Mouse (Mus musculus): ENCODE results near the gene Cidec. TPM values are rescaled to one million over a fixed set of nuclear protein-coding genes. Genes with fewer than 3 reads are reported as not detected.

Cidec gene
- polyA plus RNA-seq, 1 experiment from 2014 or later, result 0.19 TPM

DNA sequence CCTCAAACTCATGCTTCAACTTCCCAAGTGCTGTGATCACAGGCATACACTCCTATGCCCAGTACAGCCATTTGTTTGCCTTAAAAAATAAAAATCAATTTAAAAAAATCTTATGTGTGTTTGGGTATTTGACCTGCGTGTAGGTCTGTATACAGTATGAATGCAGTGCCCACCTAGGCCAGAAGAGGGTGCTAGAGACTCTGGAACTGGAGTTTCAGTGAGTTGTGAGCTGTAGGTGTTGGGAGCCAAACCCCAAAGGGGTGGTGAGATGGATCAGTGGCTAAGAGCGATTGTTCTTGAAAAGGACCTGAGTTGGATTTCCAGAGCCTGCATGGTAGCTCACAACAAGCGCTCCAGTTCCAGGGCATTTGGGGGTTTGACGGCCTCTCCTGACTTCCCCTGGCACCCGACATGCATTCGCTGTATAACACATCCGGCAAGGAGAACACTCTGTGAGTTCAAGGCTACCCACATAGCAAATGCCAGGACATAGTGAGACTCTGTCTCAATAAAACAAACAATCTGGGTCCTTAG is 5.7 kb upstream of the Cidec start:
- no peak overlapping the region for H3K27ac ChIP-seq (ENCODE audit: low read depth, low read length)
- H3K4me1 ChIP-seq (ENCODE audit: control insufficient read depth, insufficient read depth, low read length), result peaks cover 5% of the 10 kb centered on the region; the same call in 1 of the 2 replicates
- ATAC-seq (ENCODE audit: insufficient read depth, low FRiP score, low TSS enrichment), result no peak
- no peaks in the 10 kb centered on the region for H3K36me3 ChIP-seq (ENCODE audit: control insufficient read depth, insufficient read depth, low read length)
- DNase-seq (ENCODE audit: low spot score), result peak; percentile 80
- no peak overlapping the region for H3K4me2 ChIP-seq (ENCODE audit: low read depth)
- no peak overlapping the region for H3K4me3 ChIP-seq (ENCODE audit: low read depth, low read length)
- WGBS, result 56% methylated on average over 7 of the region's 7 CpGs
- H3K9me3 ChIP-seq (ENCODE audit: control insufficient read depth, low read length), result no peaks in the 10 kb centered on the region
- no peak overlapping the region for H3K9ac ChIP-seq (ENCODE audit: low read length)
- no peaks in the 10 kb centered on the region for H3K27me3 ChIP-seq (ENCODE audit: control insufficient read depth, insufficient read depth, low read length)

- peaks cover 5% of the 10 kb centered on the region; the same call in 1 of the 2 replicates for H3K4me1 ChIP-seq (ENCODE audit: control insufficient read depth, insufficient read depth, low read length)
- WGBS, result 89% methylated on average over 3 of the region's 3 CpGs
- DNase-seq (ENCODE audit: low spot score), result no peak
- H3K9ac ChIP-seq (ENCODE audit: low read length), result no peak overlapping the region
- H3K36me3 ChIP-seq (ENCODE audit: control insufficient read depth, insufficient read depth, low read length), result no peaks in the 10 kb centered on the region
- H3K27me3 ChIP-seq (ENCODE audit: control insufficient read depth, insufficient read depth, low read length), result no peaks in the 10 kb centered on the region
- H3K27ac ChIP-seq (ENCODE audit: low read depth, low read length), result no peak overlapping the region
- no peak overlapping the region for H3K4me3 ChIP-seq (ENCODE audit: low read depth, low read length)
- no peak for ATAC-seq (ENCODE audit: insufficient read depth, low FRiP score, low TSS enrichment)
- H3K4me2 ChIP-seq (ENCODE audit: low read depth), result no peak overlapping the region
- no peaks in the 10 kb centered on the region for H3K9me3 ChIP-seq (ENCODE audit: control insufficient read depth, low read length)
Observed at GRCm38 (mm10) chr6:113440686-113441085, 5.1 kb upstream of the Cidec start.

DNA sequence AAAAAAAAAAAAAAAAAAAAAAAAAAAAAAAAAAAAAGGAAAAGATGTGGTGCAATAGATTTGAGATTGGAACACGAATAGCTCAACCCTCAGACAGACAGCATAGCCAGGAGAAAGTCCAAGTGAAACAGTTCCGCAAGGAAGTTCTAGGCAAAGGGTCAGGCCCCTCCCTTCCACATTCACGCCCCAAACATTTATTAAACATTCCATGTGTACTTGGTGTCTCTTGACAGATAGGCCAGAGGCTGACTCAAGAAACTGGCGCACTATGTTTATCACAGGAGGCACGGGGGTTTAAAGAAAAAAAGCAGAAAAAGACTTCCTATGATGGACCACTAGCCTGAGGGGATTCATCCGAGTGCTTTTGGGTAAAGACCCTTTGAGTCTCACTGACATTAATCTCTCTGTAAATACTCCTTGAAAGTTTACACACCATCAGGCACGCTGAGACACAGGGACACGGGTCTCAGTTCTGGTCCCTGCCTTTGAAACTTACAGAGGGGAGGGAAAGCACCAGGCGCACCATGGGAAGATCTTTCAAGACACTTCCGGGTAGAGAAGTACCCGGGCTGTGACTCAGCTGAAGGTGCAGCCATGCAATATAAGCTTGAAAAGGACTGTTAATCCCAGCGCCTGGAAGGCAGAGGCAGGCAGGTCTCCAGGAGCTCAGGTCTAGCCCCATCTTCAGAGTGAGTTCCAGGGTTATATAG is 3.3 kb upstream of the Cidec start:
- Histone ChIP-seq H3K4me3 (ENCODE audit: low read depth, low read length) (no peak overlapping the region), H3K36me3 (ENCODE audit: control insufficient read depth, insufficient read depth, low read length) (no peaks in the 10 kb centered on the region), H3K9ac (ENCODE audit: low read length) (no peak overlapping the region), H3K4me1 (ENCODE audit: control insufficient read depth, insufficient read depth, low read length) (peaks cover 5% of the 10 kb centered on the region; the same call in 1 of the 2 replicates), H3K4me2 (ENCODE audit: low read depth) (no peak overlapping the region), H3K27ac (ENCODE audit: low read depth, low read length) (no peak overlapping the region), H3K27me3 (ENCODE audit: control insufficient read depth, insufficient read depth, low read length) (no peaks in the 10 kb centered on the region), H3K9me3 (ENCODE audit: control insufficient read depth, low read length) (no peaks in the 10 kb centered on the region)
- DNase-seq (ENCODE audit: low spot score) (no peak), ATAC-seq (ENCODE audit: insufficient read depth, low FRiP score, low TSS enrichment) (no peak)
- WGBS, result 68% methylated on average over 12 of the region's 12 CpGs

GRCm38 (mm10) chr6:113437135-113437534 is 1.6 kb upstream of the Cidec start:
- DNase-seq (ENCODE audit: low spot score) (no peak), ATAC-seq (ENCODE audit: insufficient read depth, low FRiP score, low TSS enrichment) (no peak)
- H3K27me3 ChIP-seq (ENCODE audit: control insufficient read depth, insufficient read depth, low read length), result no peaks in the 10 kb centered on the region
- 78% methylated on average over 12 of the region's 12 CpGs for WGBS
- H3K9ac ChIP-seq (ENCODE audit: low read length), result no peak overlapping the region
- no peaks in the 10 kb centered on the region for H3K9me3 ChIP-seq (ENCODE audit: control insufficient read depth, low read length)
- no peaks in the 10 kb centered on the region for H3K4me1 ChIP-seq (ENCODE audit: control insufficient read depth, insufficient read depth, low read length)
- H3K36me3 ChIP-seq (ENCODE audit: control insufficient read depth, insufficient read depth, low read length), result no peaks in the 10 kb centered on the region
- no peak overlapping the region for H3K4me3 ChIP-seq (ENCODE audit: low read depth, low read length)
- H3K27ac ChIP-seq (ENCODE audit: low read depth, low read length), result no peak overlapping the region
- no peak overlapping the region for H3K4me2 ChIP-seq (ENCODE audit: low read depth)

- Histone ChIP-seq H3K9ac (ENCODE audit: low read length) (no peak overlapping the region), H3K27me3 (ENCODE audit: control insufficient read depth, insufficient read depth, low read length) (no peaks in the 10 kb centered on the region), H3K4me1 (ENCODE audit: control insufficient read depth, insufficient read depth, low read length) (no peaks in the 10 kb centered on the region), H3K4me3 (ENCODE audit: low read depth, low read length) (no peak overlapping the region), H3K9me3 (ENCODE audit: control insufficient read depth, low read length) (no peaks in the 10 kb centered on the region), H3K27ac (ENCODE audit: low read depth, low read length) (no peak overlapping the region), H3K4me2 (ENCODE audit: low read depth) (no peak overlapping the region), H3K36me3 (ENCODE audit: control insufficient read depth, insufficient read depth, low read length) (no peaks in the 10 kb centered on the region)
- ATAC-seq (ENCODE audit: insufficient read depth, low FRiP score, low TSS enrichment) (no peak), DNase-seq (ENCODE audit: low spot score) (no peak)
- 76% methylated on average over 7 of the region's 7 CpGs for WGBS
Observed at GRCm38 (mm10) chr6:113434691-113435090, 869 bp downstream of the Cidec start.

DNA sequence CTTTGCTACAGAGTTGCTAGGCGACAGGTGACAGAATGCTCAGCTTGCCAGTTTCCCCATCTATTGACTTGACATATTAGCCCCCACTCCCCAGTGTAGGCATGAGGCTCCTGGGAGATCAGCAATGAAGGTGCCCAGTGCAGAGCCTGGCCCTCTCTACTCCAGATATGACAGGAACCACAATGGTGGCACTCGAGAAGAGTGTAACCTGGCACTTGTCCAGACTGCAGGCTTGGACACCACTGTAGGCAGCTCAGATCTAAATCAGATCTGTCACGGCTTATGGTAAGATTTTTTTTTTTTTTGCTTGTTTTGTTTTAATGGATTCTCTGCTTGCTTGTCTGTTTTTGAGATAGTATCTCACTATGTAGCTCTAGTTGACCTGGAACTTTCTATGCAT is 1.9 kb downstream of the Cidec start:
- Histone ChIP-seq H3K4me2 (ENCODE audit: low read depth) (no peak overlapping the region), H3K27me3 (ENCODE audit: control insufficient read depth, insufficient read depth, low read length) (no peaks in the 10 kb centered on the region), H3K9ac (ENCODE audit: low read length) (no peak overlapping the region), H3K36me3 (ENCODE audit: control insufficient read depth, insufficient read depth, low read length) (no peaks in the 10 kb centered on the region), H3K4me3 (ENCODE audit: low read depth, low read length) (no peak overlapping the region), H3K9me3 (ENCODE audit: control insufficient read depth, low read length) (no peaks in the 10 kb centered on the region), H3K4me1 (ENCODE audit: control insufficient read depth, insufficient read depth, low read length) (no peaks in the 10 kb centered on the region), H3K27ac (ENCODE audit: low read depth, low read length) (no peak overlapping the region)
- DNase-seq (ENCODE audit: low spot score), result no peak
- WGBS, result 91% methylated on average over 3 of the region's 3 CpGs
- no peak for ATAC-seq (ENCODE audit: insufficient read depth, low FRiP score, low TSS enrichment)

GRCm38 (mm10) chr6:113431801-113432200 is 3.8 kb downstream of the Cidec start:
- ATAC-seq (ENCODE audit: insufficient read depth, low FRiP score, low TSS enrichment), result no peak
- 64% methylated on average over 3 of the region's 3 CpGs for WGBS
- no peak overlapping the region for H3K4me2 ChIP-seq (ENCODE audit: low read depth)
- no peak overlapping the region for H3K27ac ChIP-seq (ENCODE audit: low read depth, low read length)
- no peaks in the 10 kb centered on the region for H3K4me1 ChIP-seq (ENCODE audit: control insufficient read depth, insufficient read depth, low read length)
- DNase-seq (ENCODE audit: low spot score), result no peak
- H3K9ac ChIP-seq (ENCODE audit: low read length), result no peak overlapping the region
- H3K4me3 ChIP-seq (ENCODE audit: low read depth, low read length), result no peak overlapping the region
- no peaks in the 10 kb centered on the region for H3K36me3 ChIP-seq (ENCODE audit: control insufficient read depth, insufficient read depth, low read length)
- H3K9me3 ChIP-seq (ENCODE audit: control insufficient read depth, low read length), result no peaks in the 10 kb centered on the region
- no peaks in the 10 kb centered on the region for H3K27me3 ChIP-seq (ENCODE audit: control insufficient read depth, insufficient read depth, low read length)

DNA sequence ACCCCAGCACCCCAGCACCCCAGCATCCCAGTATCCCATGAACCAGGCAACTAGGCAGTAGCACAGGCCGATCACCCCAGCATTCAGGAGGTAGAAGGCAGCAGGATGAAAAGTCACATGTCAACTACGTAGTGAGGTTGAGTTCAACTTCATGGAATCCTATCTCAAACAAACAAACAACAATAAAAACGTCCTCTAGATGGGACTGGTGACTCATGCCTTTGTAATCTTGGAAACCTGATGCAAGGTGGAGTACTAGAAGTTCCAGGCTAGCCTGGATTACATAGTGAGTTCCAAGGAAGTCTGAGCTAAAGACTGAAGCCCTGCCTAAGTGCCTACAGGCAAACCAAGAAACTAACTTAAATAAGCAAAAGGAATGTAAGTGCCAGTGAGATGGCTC is 4.7 kb downstream of the Cidec start:
- Histone ChIP-seq H3K4me3 (ENCODE audit: low read depth, low read length) (no peak overlapping the region), H3K9me3 (ENCODE audit: control insufficient read depth, low read length) (no peaks in the 10 kb centered on the region), H3K9ac (ENCODE audit: low read length) (no peak overlapping the region), H3K36me3 (ENCODE audit: control insufficient read depth, insufficient read depth, low read length) (no peaks in the 10 kb centered on the region), H3K4me1 (ENCODE audit: control insufficient read depth, insufficient read depth, low read length) (no peaks in the 10 kb centered on the region), H3K27me3 (ENCODE audit: control insufficient read depth, insufficient read depth, low read length) (no peaks in the 10 kb centered on the region), H3K27ac (ENCODE audit: low read depth, low read length) (no peak overlapping the region), H3K4me2 (ENCODE audit: low read depth) (no peak overlapping the region)
- 65% methylated on average over 3 of the region's 3 CpGs for WGBS
- ATAC-seq (ENCODE audit: insufficient read depth, low FRiP score, low TSS enrichment) (no peak), DNase-seq (ENCODE audit: low spot score) (no peak)

GRCm38 (mm10) chr6:113429965-113430364 is 5.6 kb downstream of the Cidec start:
- no peaks in the 10 kb centered on the region for H3K4me1 ChIP-seq (ENCODE audit: control insufficient read depth, insufficient read depth, low read length)
- DNase-seq (ENCODE audit: low spot score) (no peak), ATAC-seq (ENCODE audit: insufficient read depth, low FRiP score, low TSS enrichment) (no peak)
- H3K4me2 ChIP-seq (ENCODE audit: low read depth), result no peak overlapping the region
- H3K27me3 ChIP-seq (ENCODE audit: control insufficient read depth, insufficient read depth, low read length), result no peaks in the 10 kb centered on the region
- H3K9me3 ChIP-seq (ENCODE audit: control insufficient read depth, low read length), result no peaks in the 10 kb centered on the region
- WGBS, result 82% methylated on average over 3 of the region's 3 CpGs
- H3K4me3 ChIP-seq (ENCODE audit: low read depth, low read length), result no peak overlapping the region
- no peaks in the 10 kb centered on the region for H3K36me3 ChIP-seq (ENCODE audit: control insufficient read depth, insufficient read depth, low read length)
- H3K9ac ChIP-seq (ENCODE audit: low read length), result no peak overlapping the region
- H3K27ac ChIP-seq (ENCODE audit: low read depth, low read length), result no peak overlapping the region

Measured in neural tube, embryonic 11.5 days (tissue).